Mouse (Mus musculus) gastrocnemius, postnatal 36 days (tissue): ENCODE measurements around the gene Rrn3. TPM values are rescaled to one million over a fixed set of nuclear protein-coding genes. Genes with fewer than 3 reads are reported as not detected.
"Not testable (repeated sequence)": the region's sequence is repeated elsewhere in the genome, so short reads cannot be mapped to it uniquely, and the experiment has no call there.

ENCODE experiments used
- DNase-seq, 2 experiments: peaks; one replicate each; pipeline ENCODE4 v3.0.0; 2022
- intact Hi-C: fragments of 180-260 bp; cut with DNase I; formaldehyde crosslinking; loops from one replicate; pipeline ENCODE4 v1.15.1; 2025
- total RNA-seq, 2 experiments: library from RNA; stranded (reverse); gene quantifications; 2 replicates each; pipeline ENCODE4 v1.2.3; 2021

Rrn3 gene
- total RNA-seq, 2 experiments from 2014 or later: 29.9 to 32.7 TPM

- DNase-seq, intact Hi-C loops: not testable (repeated sequence)
These were observed 6.5 kb upstream of the Rrn3 start for GRCm38 (mm10) chr16:13774011-13774410.

- DNase-seq, intact Hi-C loops: not testable (repeated sequence)
These were observed 5.9 kb upstream of the Rrn3 start for GRCm38 (mm10) chr16:13774651-13775050.

GRCm38 (mm10) chr16:13781216-13781615 is 708 bp downstream of the Rrn3 start:
- no peak for DNase-seq
- intact Hi-C loops: loop anchor here (5.0 kb wide), 1 partner anchor 36 kb away; the partner anchor contains the start of gene Ntan1

GRCm38 (mm10) chr16:13785932-13786331 is 5.4 kb downstream of the Rrn3 start:
- intact Hi-C loops: no loop called here
- no peak for DNase-seq

- DNase-seq: not testable (repeated sequence)
- intact Hi-C loops: loop anchor here (10.0 kb wide), 2 partner anchors 61 to 331 kb away; no protein-coding TSS in a partner anchor
These were observed 12.9 kb downstream of the Rrn3 start for GRCm38 (mm10) chr16:13793441-13793840.

GRCm38 (mm10) chr16:13796746-13797175 is 16.3 kb downstream of the Rrn3 start:
- no peak for DNase-seq
- intact Hi-C loops: loop anchor here (10.0 kb wide), 2 partner anchors 58 to 328 kb away; no protein-coding TSS in a partner anchor

GRCm38 (mm10) chr16:13801231-13801630 is 20.7 kb downstream of the Rrn3 start:
- no peak for DNase-seq
- intact Hi-C loops: no loop called here

- intact Hi-C loops: no loop called here
- no peak for DNase-seq
These were observed 24.2 kb downstream of the Rrn3 start for GRCm38 (mm10) chr16:13804666-13805065.

GRCm38 (mm10) chr16:13807616-13808015 is 27.1 kb downstream of the Rrn3 start:
- DNase-seq: no peak
- intact Hi-C loops: no loop called here

GRCm38 (mm10) chr16:13808410-13808809 is 27.9 kb downstream of the Rrn3 start:
- no peak for DNase-seq
- intact Hi-C loops: no loop called here

GRCm38 (mm10) chr16:13812152-13812551 is 31.6 kb downstream of the Rrn3 start:
- no peak for DNase-seq
- intact Hi-C loops: no loop called here

GRCm38 (mm10) chr16:13813200-13813599 is 32.7 kb downstream of the Rrn3 start:
- intact Hi-C loops: no loop called here
- no peak for DNase-seq

GRCm38 (mm10) chr16:13818560-13819393 is 38.3 kb downstream of the Rrn3 start, which contains the start of gene Ntan1:
TSS of gene Ntan1 (plus strand) at chr16:13818845.
- DNase-seq: peak; percentile 97
- intact Hi-C loops: loop anchor here (5.0 kb wide), 2 partner anchors 36 to 344 kb away; partner anchors contain the start of genes Marf1, Nde1 and Rrn3

GRCm38 (mm10) chr16:13819394-13819743 is 38.9 kb downstream of the Rrn3 start:
- DNase-seq: no peak
- intact Hi-C loops: loop anchor here (5.0 kb wide), 2 partner anchors 37 to 343 kb away; partner anchors contain the start of genes Marf1, Nde1 and Rrn3

- no peak for DNase-seq
- intact Hi-C loops: loop anchor here (5.0 kb wide), 2 partner anchors 38 to 342 kb away; partner anchors contain the start of genes Marf1, Nde1 and Rrn3
These were observed 39.4 kb downstream of the Rrn3 start for GRCm38 (mm10) chr16:13819806-13820500.

GRCm38 (mm10) chr16:13820771-13821170 is 40.3 kb downstream of the Rrn3 start:
- intact Hi-C loops: no loop called here
- DNase-seq: no peak

- intact Hi-C loops: no loop called here
- DNase-seq: no peak
These were observed 45.4 kb downstream of the Rrn3 start for GRCm38 (mm10) chr16:13825781-13826490.

- no peak for DNase-seq
- intact Hi-C loops: no loop called here
These were observed 46.0 kb downstream of the Rrn3 start for GRCm38 (mm10) chr16:13826511-13826910.

- intact Hi-C loops: no loop called here
These were observed 49.9 kb downstream of the Rrn3 start for GRCm38 (mm10) chr16:13830444-13830843.

GRCm38 (mm10) chr16:13831606-13832005 is 51.1 kb downstream of the Rrn3 start:
- DNase-seq: no peak
- intact Hi-C loops: no loop called here

More at GRCm38 (mm10) chr16:13830444-13830843, 49.9 kb downstream of the Rrn3 start:
- no peak for DNase-seq
